Mouse (Mus musculus): ENCODE data around the gene Tsks. TPM values are rescaled to one million over a fixed set of nuclear protein-coding genes. Genes with fewer than 3 reads are reported as not detected.

Tsks gene
- polyA plus RNA-seq, 1 experiment from 2014 or later: not detected

DNA sequence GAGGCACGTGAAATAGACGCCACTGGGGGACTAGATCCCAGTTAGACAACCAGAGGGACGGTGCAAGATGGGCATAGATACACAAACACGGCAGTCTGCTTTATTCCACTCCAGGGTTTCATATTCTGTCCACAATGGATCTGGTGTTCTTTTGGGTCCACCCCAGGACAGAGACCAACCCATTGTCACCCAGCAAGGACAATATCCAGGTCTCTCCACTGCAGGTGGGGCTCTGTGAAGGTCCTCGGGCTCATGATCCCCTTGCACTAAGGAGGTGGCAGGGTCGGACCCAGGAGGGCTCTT is 32.1 kb downstream of the Tsks start:
- 75% methylated on average over 6 of the region's 6 CpGs for WGBS (ENCODE audit: missing documents)
- Histone ChIP-seq H3K4me3 (ENCODE audit: inconsistent target) (no peak overlapping the region), H3K27ac (no peak overlapping the region), H3K36me3 (ENCODE audit: inconsistent target) (peaks cover 34% of the 10 kb centered on the region), H3K79me2 (ENCODE audit: inconsistent target) (no peaks in the 10 kb centered on the region)

GRCm38 (mm10) chr7:44978300-44978699 is 35.3 kb downstream of the Tsks start:
- Histone ChIP-seq H3K36me3 (ENCODE audit: inconsistent target) (peaks cover 51% of the 10 kb centered on the region), H3K79me2 (ENCODE audit: inconsistent target) (no peaks in the 10 kb centered on the region), H3K27ac (no peak overlapping the region), H3K4me3 (ENCODE audit: inconsistent target) (no peak overlapping the region)
- 97% methylated on average over 3 of the region's 3 CpGs for WGBS (ENCODE audit: missing documents)

GRCm38 (mm10) chr7:44981539-44981938 is 38.5 kb downstream of the Tsks start:
- no peak overlapping the region for H3K4me3 ChIP-seq (ENCODE audit: inconsistent target)
- no peak overlapping the region for H3K27ac ChIP-seq
- peaks cover 21% of the 10 kb centered on the region for H3K79me2 ChIP-seq (ENCODE audit: inconsistent target)
- H3K36me3 ChIP-seq (ENCODE audit: inconsistent target): peaks cover 50% of the 10 kb centered on the region
- WGBS (ENCODE audit: missing documents): 90% methylated on average over 6 of the region's 8 CpGs

DNA sequence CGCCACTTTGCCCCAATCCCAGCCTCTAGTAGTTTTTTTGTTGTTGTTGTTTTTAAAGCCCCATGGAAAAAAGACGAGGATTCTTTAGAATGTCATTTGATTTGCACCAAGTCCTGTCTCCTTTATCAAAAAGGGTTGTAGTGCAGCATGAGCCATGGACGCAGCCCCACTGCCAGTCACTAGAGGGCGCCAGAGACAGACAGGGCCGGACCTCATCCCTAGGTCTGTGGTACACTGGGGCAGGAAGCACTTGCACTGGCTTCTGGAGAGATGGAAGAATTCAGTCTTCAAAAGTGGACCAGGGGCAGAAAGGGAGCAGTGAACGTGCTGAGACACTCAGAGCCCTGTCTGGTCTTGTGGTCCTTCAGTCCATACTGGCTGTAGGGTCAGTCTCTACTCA is 40.1 kb downstream of the Tsks start:
- Histone ChIP-seq H3K27ac (no peak overlapping the region), H3K4me3 (ENCODE audit: inconsistent target) (no peak overlapping the region), H3K79me2 (ENCODE audit: inconsistent target) (peaks cover 21% of the 10 kb centered on the region), H3K36me3 (ENCODE audit: inconsistent target) (peaks cover 35% of the 10 kb centered on the region)
- 21% methylated on average over 6 of the region's 6 CpGs for WGBS (ENCODE audit: missing documents)

- Histone ChIP-seq H3K4me3 (ENCODE audit: inconsistent target) (no peak overlapping the region), H3K27ac (no peak overlapping the region), H3K79me2 (ENCODE audit: inconsistent target) (peaks cover 21% of the 10 kb centered on the region), H3K36me3 (ENCODE audit: inconsistent target) (peaks cover 25% of the 10 kb centered on the region; the same call in 1 of the 2 replicates)
- WGBS (ENCODE audit: missing documents): 90% methylated on average over 5 of the region's 7 CpGs
Measured at GRCm38 (mm10) chr7:44983944-44984832, 41.2 kb downstream of the Tsks start.

- Histone ChIP-seq H3K27ac (no peak overlapping the region), H3K4me3 (ENCODE audit: inconsistent target) (no peak overlapping the region), H3K79me2 (ENCODE audit: inconsistent target) (peaks cover 21% of the 10 kb centered on the region), H3K36me3 (ENCODE audit: inconsistent target) (peaks cover 19% of the 10 kb centered on the region; the same call in 1 of the 2 replicates)
- WGBS (ENCODE audit: missing documents): 75% methylated on average over 3 of the region's 3 CpGs
Measured at GRCm38 (mm10) chr7:44984833-44985164, 41.8 kb downstream of the Tsks start.

DNA sequence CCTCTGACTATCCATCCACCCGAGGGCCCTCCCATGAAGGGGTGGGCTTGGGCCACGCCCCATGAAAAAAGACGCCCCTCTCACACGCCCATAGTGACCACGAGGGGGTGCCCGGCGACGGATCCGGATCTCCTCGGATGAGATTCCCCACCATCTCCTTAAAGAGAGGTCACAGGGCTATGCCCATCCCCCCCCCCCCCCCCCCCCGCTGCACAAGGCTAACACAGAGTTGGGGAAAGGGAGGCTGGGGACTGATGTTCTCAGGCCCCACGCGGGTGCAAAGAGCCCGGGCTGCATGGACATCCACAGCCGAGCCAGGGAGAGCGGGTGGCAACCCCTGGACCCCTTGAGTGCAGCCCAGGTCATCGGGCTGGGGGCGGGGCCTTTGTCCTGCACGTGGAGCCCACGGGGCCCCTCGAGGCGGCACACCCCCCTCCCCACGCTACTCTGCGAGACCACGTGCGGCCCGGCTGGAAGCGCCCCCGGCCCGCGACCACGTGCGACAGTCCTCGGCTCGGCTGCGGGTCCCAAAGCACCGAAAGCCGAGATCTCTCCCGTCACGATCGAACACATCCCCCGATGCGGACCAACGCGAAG is 42.7 kb downstream of the Tsks start:
- Histone ChIP-seq H3K79me2 (ENCODE audit: inconsistent target) (peaks cover 21% of the 10 kb centered on the region), H3K36me3 (ENCODE audit: inconsistent target) (peaks cover 13% of the 10 kb centered on the region; the same call in 1 of the 2 replicates), H3K27ac (peak overlapping the region; percentile 40; the same call in 1 of the 2 replicates), H3K4me3 (ENCODE audit: inconsistent target) (peak overlapping the region; percentile 60)
- WGBS (ENCODE audit: missing documents): under 1% methylated on average over 44 of the region's 45 CpGs

- H3K27ac ChIP-seq: peak within 1 kb of the TSS; percentile 48
- WGBS (ENCODE audit: missing documents): 2% methylated on average over 28 of the region's 42 CpGs
- peak within 1 kb of the TSS; percentile 60 for H3K4me3 ChIP-seq (ENCODE audit: inconsistent target)
- H3K36me3 ChIP-seq (ENCODE audit: inconsistent target): peaks cover 13% of the 10 kb centered on the region; the same call in 1 of the 2 replicates
- H3K79me2 ChIP-seq (ENCODE audit: inconsistent target): peaks cover 21% of the 10 kb centered on the region
Measured at GRCm38 (mm10) chr7:44986192-44986878, 43.3 kb downstream of the Tsks start, which contains the start of gene Prmt1. Gene Prmt1, minus strand, starts transcription at chr7:44986568.

GRCm38 (mm10) chr7:44986879-44987718 is 44.1 kb downstream of the Tsks start:
- H3K79me2 ChIP-seq (ENCODE audit: inconsistent target): peaks cover 21% of the 10 kb centered on the region
- peak overlapping the region; percentile 48 for H3K27ac ChIP-seq
- peaks cover 11% of the 10 kb centered on the region; the same call in 1 of the 2 replicates for H3K36me3 ChIP-seq (ENCODE audit: inconsistent target)
- under 1% methylated on average over 29 of the region's 29 CpGs for WGBS (ENCODE audit: missing documents)
- H3K4me3 ChIP-seq (ENCODE audit: inconsistent target): peak overlapping the region; percentile 60

DNA sequence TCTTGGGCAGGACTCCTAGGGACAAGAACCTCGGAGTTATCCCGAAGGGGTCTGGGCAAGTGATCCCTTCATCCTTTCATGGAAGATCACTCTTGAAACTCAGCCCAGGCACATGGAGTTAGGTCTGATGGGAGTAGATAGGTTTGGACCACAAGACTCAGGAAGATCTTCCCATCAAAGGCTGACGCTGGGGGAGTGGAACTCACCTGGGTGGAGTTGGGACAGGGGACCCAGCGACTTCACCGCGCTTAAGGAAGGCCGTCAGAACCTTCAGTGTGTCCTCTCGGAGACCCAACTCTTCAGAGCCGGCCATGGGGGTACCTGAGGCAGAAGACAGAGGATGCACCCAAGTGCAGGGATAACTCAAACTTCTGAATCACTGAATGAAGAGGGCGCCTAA is 53.7 kb downstream of the Tsks start:
- peaks cover 36% of the 10 kb centered on the region for H3K79me2 ChIP-seq (ENCODE audit: inconsistent target)
- 11% methylated on average over 10 of the region's 10 CpGs for WGBS (ENCODE audit: missing documents)
- peak overlapping the region; percentile 84 for H3K27ac ChIP-seq
- H3K36me3 ChIP-seq (ENCODE audit: inconsistent target): peaks cover 33% of the 10 kb centered on the region
- H3K4me3 ChIP-seq (ENCODE audit: inconsistent target): peak overlapping the region; percentile 93

- under 1% methylated on average over 43 of the region's 43 CpGs for WGBS (ENCODE audit: missing documents)
- H3K79me2 ChIP-seq (ENCODE audit: inconsistent target): peaks cover 42% of the 10 kb centered on the region
- peak within 1 kb of the TSS; percentile 84 for H3K27ac ChIP-seq
- H3K36me3 ChIP-seq (ENCODE audit: inconsistent target): peaks cover 38% of the 10 kb centered on the region
- H3K4me3 ChIP-seq (ENCODE audit: inconsistent target): peak within 1 kb of the TSS; percentile 93
Measured at GRCm38 (mm10) chr7:44997231-44997939, 54.4 kb downstream of the Tsks start, which contains the start of gene Irf3. Gene Irf3, plus strand, starts transcription at chr7:44997648.

DNA sequence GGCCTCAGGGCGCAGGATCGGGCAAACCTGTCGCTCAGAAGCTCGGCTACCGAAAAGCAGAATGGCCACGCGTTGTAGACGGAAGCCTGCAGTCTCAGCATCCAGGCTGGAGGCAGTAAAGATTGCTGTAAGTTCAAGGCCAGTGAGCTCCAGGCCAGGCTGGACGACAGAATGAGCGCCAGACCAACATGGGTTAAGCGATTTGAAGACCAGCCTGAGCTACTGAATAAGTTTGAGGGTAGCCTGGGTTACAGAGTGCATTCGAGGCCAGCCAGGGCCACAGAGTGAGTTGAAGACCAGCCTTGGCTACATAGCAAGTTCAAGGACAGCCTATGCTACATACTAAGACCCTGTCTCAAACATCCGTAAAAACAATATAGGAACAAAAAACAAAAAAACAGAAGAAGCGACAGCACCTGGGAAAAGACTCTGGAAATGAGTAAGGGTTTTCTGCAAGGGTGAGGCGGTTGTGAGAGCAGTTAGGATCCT is 55.0 kb downstream of the Tsks start:
- WGBS (ENCODE audit: missing documents): under 1% methylated on average over 15 of the region's 15 CpGs
- Histone ChIP-seq H3K79me2 (ENCODE audit: inconsistent target) (peaks cover 42% of the 10 kb centered on the region), H3K4me3 (ENCODE audit: inconsistent target) (peak overlapping the region; percentile 93), H3K27ac (peak overlapping the region; percentile 84), H3K36me3 (ENCODE audit: inconsistent target) (peaks cover 44% of the 10 kb centered on the region)

DNA sequence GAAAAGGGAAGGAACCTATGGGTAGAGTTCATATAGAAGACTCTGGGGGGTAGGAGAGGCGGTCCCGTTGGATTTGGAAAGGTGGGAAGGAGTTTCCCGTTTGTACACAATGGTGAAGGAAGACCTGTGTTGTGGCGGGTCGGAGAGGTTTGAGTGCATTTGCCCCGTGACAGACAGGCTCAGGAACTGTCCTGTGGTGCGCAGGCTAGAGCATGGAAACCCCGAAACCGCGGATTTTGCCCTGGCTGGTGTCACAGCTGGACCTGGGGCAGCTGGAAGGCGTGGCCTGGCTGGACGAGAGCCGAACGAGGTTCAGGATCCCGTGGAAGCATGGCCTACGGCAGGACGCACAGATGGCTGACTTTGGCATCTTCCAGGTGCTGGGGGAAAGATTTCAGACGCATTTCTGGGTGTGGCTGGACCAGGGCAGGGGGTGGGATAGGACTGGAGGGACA is 55.5 kb downstream of the Tsks start, which contains the start of gene Bcl2l12:
TSS of gene Bcl2l12 (minus strand) at position 212 of the 455 bp plus-strand sequence.
- H3K4me3 ChIP-seq (ENCODE audit: inconsistent target): peak within 1 kb of the TSS; percentile 93
- WGBS (ENCODE audit: missing documents): under 1% methylated on average over 18 of the region's 18 CpGs
- peaks cover 42% of the 10 kb centered on the region for H3K79me2 ChIP-seq (ENCODE audit: inconsistent target)
- peak within 1 kb of the TSS; percentile 84 for H3K27ac ChIP-seq
- peaks cover 44% of the 10 kb centered on the region for H3K36me3 ChIP-seq (ENCODE audit: inconsistent target)

Data from macrophage (primary cell).